Mouse (Mus musculus): ENCODE measurements around the gene Sqstm1. TPM values are rescaled to one million over a fixed set of nuclear protein-coding genes. Genes with fewer than 3 reads are reported as not detected.

The Sqstm1 gene
- polyA plus RNA-seq, 1 experiment from 2014 or later, result 176 TPM

- DNase-seq (ENCODE audit: low spot score), result no peak
- Histone ChIP-seq H3K4me1 (replicated peaks; ENCODE audit: control insufficient read depth, insufficient read depth, low read length) (peaks cover 4% of the 10 kb centered on the region; the same call in 1 of the 2 replicates), H3K27me3 (replicated peaks; ENCODE audit: control insufficient read depth, insufficient read depth, low read length) (no peaks in the 10 kb centered on the region), H3K27ac (ENCODE audit: low read depth, low read length) (no peak overlapping the region), H3K4me3 (ENCODE audit: low read depth, low read length) (no peak overlapping the region), H3K9me3 (ENCODE audit: control insufficient read depth, low read length) (no peaks in the 10 kb centered on the region), H3K36me3 (ENCODE audit: control insufficient read depth, insufficient read depth, low read length) (no peaks in the 10 kb centered on the region), H3K9ac (ENCODE audit: low read depth, low read length) (no peak overlapping the region), H3K4me2 (no peak overlapping the region)
- no peak for ATAC-seq (replicated peaks; ENCODE audit: low FRiP score)
- WGBS, result 77% methylated on average over 5 of the region's 5 CpGs
These were observed 34.6 kb upstream of the Sqstm1 start for GRCm38 (mm10) chr11:50245269-50245668.

- 62% methylated on average over 6 of the region's 6 CpGs for WGBS
- Histone ChIP-seq H3K4me1 (replicated peaks; ENCODE audit: control insufficient read depth, insufficient read depth, low read length) (peaks cover 12% of the 10 kb centered on the region; the same call in 1 of the 2 replicates), H3K27ac (ENCODE audit: low read depth, low read length) (no peak overlapping the region), H3K4me2 (no peak overlapping the region), H3K4me3 (ENCODE audit: low read depth, low read length) (no peak overlapping the region), H3K9ac (ENCODE audit: low read depth, low read length) (no peak overlapping the region), H3K9me3 (ENCODE audit: control insufficient read depth, low read length) (no peaks in the 10 kb centered on the region), H3K36me3 (ENCODE audit: control insufficient read depth, insufficient read depth, low read length) (no peaks in the 10 kb centered on the region), H3K27me3 (replicated peaks; ENCODE audit: control insufficient read depth, insufficient read depth, low read length) (no peaks in the 10 kb centered on the region)
- DNase-seq (ENCODE audit: low spot score), result no peak
- ATAC-seq (replicated peaks; ENCODE audit: low FRiP score), result no peak
These were observed 33.3 kb upstream of the Sqstm1 start for GRCm38 (mm10) chr11:50243926-50244325.

GRCm38 (mm10) chr11:50240235-50240911, 29.7 kb upstream of the Sqstm1 start:
- Histone ChIP-seq H3K36me3 (ENCODE audit: control insufficient read depth, insufficient read depth, low read length) (no peaks in the 10 kb centered on the region), H3K27me3 (replicated peaks; ENCODE audit: control insufficient read depth, insufficient read depth, low read length) (peaks cover 6% of the 10 kb centered on the region; the same call in 1 of the 2 replicates), H3K9me3 (ENCODE audit: control insufficient read depth, low read length) (no peaks in the 10 kb centered on the region), H3K4me3 (ENCODE audit: low read depth, low read length) (no peak overlapping the region), H3K4me1 (replicated peaks; ENCODE audit: control insufficient read depth, insufficient read depth, low read length) (peaks cover 31% of the 10 kb centered on the region), H3K27ac (ENCODE audit: low read depth, low read length) (no peak overlapping the region), H3K4me2 (0 out of 2 replicates have a peak overlapping the region, but pooled peaks have one; percentile 6), H3K9ac (ENCODE audit: low read depth, low read length) (no peak overlapping the region)
- DNase-seq (ENCODE audit: low spot score), result no peak
- 37% methylated on average over 7 of the region's 7 CpGs for WGBS
- ATAC-seq (replicated peaks; ENCODE audit: low FRiP score), result no peak

- Histone ChIP-seq H3K9me3 (ENCODE audit: control insufficient read depth, low read length) (no peaks in the 10 kb centered on the region), H3K4me2 (peak overlapping the region; percentile 98; the same call in 1 of the 2 replicates), H3K27ac (ENCODE audit: low read depth, low read length) (0 out of 2 replicates have a peak overlapping the region, but pooled peaks have one; percentile 6), H3K4me1 (replicated peaks; ENCODE audit: control insufficient read depth, insufficient read depth, low read length) (peaks cover 31% of the 10 kb centered on the region), H3K4me3 (ENCODE audit: low read depth, low read length) (no peak overlapping the region), H3K27me3 (replicated peaks; ENCODE audit: control insufficient read depth, insufficient read depth, low read length) (peaks cover 6% of the 10 kb centered on the region; the same call in 1 of the 2 replicates), H3K36me3 (ENCODE audit: control insufficient read depth, insufficient read depth, low read length) (peaks cover 5% of the 10 kb centered on the region), H3K9ac (ENCODE audit: low read depth, low read length) (no peak overlapping the region)
- WGBS, result 76% methylated on average over 9 of the region's 9 CpGs
- ATAC-seq (replicated peaks; ENCODE audit: low FRiP score) (no peak), DNase-seq (ENCODE audit: low spot score) (no peak)
These were observed 28.5 kb upstream of the Sqstm1 start for GRCm38 (mm10) chr11:50238821-50239791.

- peak; percentile 48 for DNase-seq (ENCODE audit: low spot score)
- 0 out of 2 replicates have a peak within 1 kb of the TSS, but pooled peaks have one; percentile 6 for H3K27ac ChIP-seq (ENCODE audit: low read depth, low read length)
These were observed 27.7 kb upstream of the Sqstm1 start, which contains the start of gene Ltc4s for GRCm38 (mm10) chr11:50238324-50238723. Gene Ltc4s (minus strand): TSS chr11:50238616.

GRCm38 (mm10) chr11:50236937-50237835, 26.6 kb upstream of the Sqstm1 start:
- H3K27me3 ChIP-seq (replicated peaks; ENCODE audit: control insufficient read depth, insufficient read depth, low read length), result peaks cover 6% of the 10 kb centered on the region; the same call in 1 of the 2 replicates
- peak overlapping the region; percentile 98 for H3K4me2 ChIP-seq
- peak overlapping the region; percentile 71 for H3K9ac ChIP-seq (ENCODE audit: low read depth, low read length)
- DNase-seq (ENCODE audit: low spot score) (peak; percentile 54), ATAC-seq (replicated peaks; ENCODE audit: low FRiP score) (peak; percentile 16)
- H3K4me3 ChIP-seq (ENCODE audit: low read depth, low read length), result peak overlapping the region; percentile 69
- WGBS, result 2% methylated on average over 66 of the region's 66 CpGs
- peaks cover 31% of the 10 kb centered on the region for H3K4me1 ChIP-seq (replicated peaks; ENCODE audit: control insufficient read depth, insufficient read depth, low read length)
- peaks cover 21% of the 10 kb centered on the region for H3K36me3 ChIP-seq (ENCODE audit: control insufficient read depth, insufficient read depth, low read length)
- no peaks in the 10 kb centered on the region for H3K9me3 ChIP-seq (ENCODE audit: control insufficient read depth, low read length)
- peak overlapping the region; percentile 41; the same call in 1 of the 2 replicates for H3K27ac ChIP-seq (ENCODE audit: low read depth, low read length)

More at GRCm38 (mm10) chr11:50238324-50238723, 27.7 kb upstream of the Sqstm1 start, which contains the start of gene Ltc4s:
- Histone ChIP-seq H3K36me3 (ENCODE audit: control insufficient read depth, insufficient read depth, low read length) (peaks cover 11% of the 10 kb centered on the region), H3K9me3 (ENCODE audit: control insufficient read depth, low read length) (no peaks in the 10 kb centered on the region), H3K27me3 (replicated peaks; ENCODE audit: control insufficient read depth, insufficient read depth, low read length) (peaks cover 6% of the 10 kb centered on the region; the same call in 1 of the 2 replicates), H3K4me1 (replicated peaks; ENCODE audit: control insufficient read depth, insufficient read depth, low read length) (peaks cover 31% of the 10 kb centered on the region), H3K4me3 (ENCODE audit: low read depth, low read length) (peak within 1 kb of the TSS; percentile 69), H3K4me2 (peak within 1 kb of the TSS; percentile 98), H3K9ac (ENCODE audit: low read depth, low read length) (peak within 1 kb of the TSS; percentile 71)
- ATAC-seq (replicated peaks; ENCODE audit: low FRiP score), result peak; percentile 43; the same call in 1 of the 2 replicates
- 16% methylated on average over 10 of the region's 10 CpGs for WGBS

- Histone ChIP-seq H3K27me3 (replicated peaks; ENCODE audit: control insufficient read depth, insufficient read depth, low read length) (peaks cover 6% of the 10 kb centered on the region; the same call in 1 of the 2 replicates), H3K9ac (ENCODE audit: low read depth, low read length) (peak overlapping the region; percentile 71), H3K4me2 (peak overlapping the region; percentile 98), H3K9me3 (ENCODE audit: control insufficient read depth, low read length) (no peaks in the 10 kb centered on the region), H3K36me3 (ENCODE audit: control insufficient read depth, insufficient read depth, low read length) (peaks cover 21% of the 10 kb centered on the region), H3K4me3 (ENCODE audit: low read depth, low read length) (peak overlapping the region; percentile 69), H3K4me1 (replicated peaks; ENCODE audit: control insufficient read depth, insufficient read depth, low read length) (peaks cover 31% of the 10 kb centered on the region), H3K27ac (ENCODE audit: low read depth, low read length) (peak overlapping the region; percentile 41; the same call in 1 of the 2 replicates)
- ATAC-seq (replicated peaks; ENCODE audit: low FRiP score) (peak; percentile 89), DNase-seq (ENCODE audit: low spot score) (peak; percentile 91)
- WGBS, result under 1% methylated on average over 27 of the region's 27 CpGs
These were observed 25.9 kb upstream of the Sqstm1 start for GRCm38 (mm10) chr11:50236540-50236936.

Data from liver, embryonic 11.5 days (tissue).